Mouse (Mus musculus): ENCODE measurements around the gene Fgfr2. TPM values are rescaled to one million over a fixed set of nuclear protein-coding genes. Genes with fewer than 3 reads are reported as not detected.

The Fgfr2 gene
- polyA plus RNA-seq, 1 experiment from 2014 or later = 92.5 TPM

DNA sequence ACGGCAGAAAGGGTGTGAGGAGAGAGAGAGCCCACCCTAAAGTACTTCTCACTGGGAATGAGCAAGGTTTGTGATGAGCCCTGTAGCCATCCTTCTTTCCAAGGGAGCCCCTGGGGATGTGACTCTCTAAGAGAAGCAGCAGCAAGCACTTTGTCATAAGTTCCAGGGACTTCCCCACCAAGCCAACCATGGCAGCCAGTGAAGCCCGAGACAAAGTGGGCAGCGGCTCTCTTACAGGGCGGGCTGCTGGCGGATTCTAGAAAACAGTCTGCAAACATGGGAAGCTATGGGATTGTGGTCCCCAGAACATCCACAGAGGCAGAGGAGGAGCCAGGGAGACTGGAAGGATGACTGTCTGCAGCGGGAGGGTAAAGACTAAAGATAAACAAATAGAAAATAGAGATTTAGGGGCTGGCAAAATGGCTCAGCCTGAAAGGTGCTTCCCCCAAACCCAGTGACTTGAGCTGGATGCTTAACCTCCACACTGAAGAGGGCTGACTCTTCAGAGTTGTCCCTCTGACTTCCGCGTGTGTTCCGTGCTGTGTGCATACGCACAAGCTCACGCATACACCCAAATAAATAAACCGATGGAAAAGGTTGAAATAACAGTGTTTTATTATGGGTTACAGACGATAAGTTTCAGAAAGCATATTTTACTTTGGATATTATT, 2427.3 kb downstream of the Fgfr2 start:
- peak overlapping the region; percentile 56 for H3K27ac ChIP-seq
- H3K4me3 ChIP-seq = no peak overlapping the region
- H3K4me1 ChIP-seq (replicated peaks) = peaks cover 84% of the 10 kb centered on the region
- no peaks in the 10 kb centered on the region for H3K9me3 ChIP-seq
- H3K36me3 ChIP-seq = peaks cover 23% of the 10 kb centered on the region
- 78% methylated on average over 13 of the region's 13 CpGs for WGBS
- DNase-seq (ENCODE audit: low spot score) = no peak
- H3K27me3 ChIP-seq (ENCODE audit: insufficient read depth, poor library complexity, severe bottlenecking) = no peaks in the 10 kb centered on the region

DNA sequence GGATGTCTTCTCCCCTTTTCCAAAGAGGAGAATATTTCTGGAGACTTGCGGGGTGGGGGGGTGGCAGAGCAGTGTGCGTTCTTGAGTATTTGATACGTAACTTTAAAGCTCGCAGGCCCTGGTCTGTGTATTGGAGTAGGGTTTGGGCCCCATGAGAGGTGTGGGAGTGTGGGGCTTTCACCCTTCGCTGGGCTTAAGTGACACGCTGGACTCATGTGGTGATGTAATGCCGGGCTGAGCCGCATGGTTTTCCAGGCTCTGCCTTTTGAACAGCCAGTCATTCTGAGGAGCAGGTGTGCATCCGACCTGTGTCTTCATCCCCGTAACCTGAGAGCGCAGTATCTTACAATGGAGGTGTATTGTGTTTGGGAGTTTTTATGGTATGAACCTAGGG, 2429.4 kb downstream of the Fgfr2 start:
- Histone ChIP-seq H3K4me1 (replicated peaks) (peaks cover 86% of the 10 kb centered on the region), H3K27me3 (ENCODE audit: insufficient read depth, poor library complexity, severe bottlenecking) (no peaks in the 10 kb centered on the region), H3K9me3 (no peaks in the 10 kb centered on the region), H3K27ac (peak overlapping the region; percentile 99), H3K4me3 (peak overlapping the region; percentile 88), H3K36me3 (peaks cover 9% of the 10 kb centered on the region; the same call in 1 of the 2 replicates)
- 21% methylated on average over 11 of the region's 11 CpGs for WGBS
- DNase-seq (ENCODE audit: low spot score) = peak; percentile 56

DNA sequence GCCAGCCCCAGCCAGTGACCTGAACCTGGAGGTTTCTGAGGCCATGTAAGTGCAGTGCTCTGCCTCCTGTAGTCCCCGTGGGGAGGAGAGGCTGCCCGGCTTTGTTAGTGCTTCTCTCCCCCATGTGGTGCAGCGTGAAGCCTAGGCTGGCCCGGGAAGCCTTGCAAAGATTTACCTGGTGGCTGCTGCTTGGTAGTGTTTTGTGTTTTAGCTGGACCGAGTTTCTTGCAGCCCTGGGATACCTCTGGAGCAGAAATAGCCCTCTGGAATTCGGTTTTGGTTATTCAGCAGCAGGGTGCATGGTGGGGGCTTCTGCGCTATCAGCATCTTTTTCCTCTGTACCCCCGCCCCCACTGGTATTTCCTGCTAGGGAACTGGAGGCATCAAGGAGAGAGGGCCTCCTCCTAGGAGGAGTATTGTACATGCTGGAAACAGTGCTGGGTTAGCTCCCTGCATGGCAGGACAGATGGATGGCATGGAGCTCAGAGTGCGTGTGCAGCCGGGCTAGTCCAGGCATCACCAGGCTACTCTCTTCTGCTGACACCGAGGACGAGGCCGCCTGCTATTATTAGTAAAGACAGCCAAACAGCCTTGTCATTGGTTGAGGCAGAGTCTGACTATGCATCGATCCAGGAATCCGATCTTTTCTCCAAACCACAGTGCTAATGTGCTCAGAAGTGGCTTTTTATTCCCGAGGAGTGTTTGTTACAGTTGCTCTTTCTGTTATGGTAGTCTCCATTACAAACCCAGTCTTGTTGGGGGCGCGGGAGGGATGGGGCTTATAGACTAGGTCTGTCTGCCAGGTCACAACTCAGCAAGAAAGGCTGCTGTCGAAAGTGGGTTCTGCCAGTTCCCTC, 2430.0 kb downstream of the Fgfr2 start:
- Histone ChIP-seq H3K27ac (peak overlapping the region; percentile 99), H3K4me3 (peak overlapping the region; percentile 88), H3K9me3 (no peaks in the 10 kb centered on the region), H3K36me3 (peaks cover 9% of the 10 kb centered on the region; the same call in 1 of the 2 replicates), H3K27me3 (ENCODE audit: insufficient read depth, poor library complexity, severe bottlenecking) (no peaks in the 10 kb centered on the region), H3K4me1 (replicated peaks) (peaks cover 82% of the 10 kb centered on the region)
- WGBS = 2% methylated on average over 19 of the region's 19 CpGs
- DNase-seq (ENCODE audit: low spot score) = no peak

DNA sequence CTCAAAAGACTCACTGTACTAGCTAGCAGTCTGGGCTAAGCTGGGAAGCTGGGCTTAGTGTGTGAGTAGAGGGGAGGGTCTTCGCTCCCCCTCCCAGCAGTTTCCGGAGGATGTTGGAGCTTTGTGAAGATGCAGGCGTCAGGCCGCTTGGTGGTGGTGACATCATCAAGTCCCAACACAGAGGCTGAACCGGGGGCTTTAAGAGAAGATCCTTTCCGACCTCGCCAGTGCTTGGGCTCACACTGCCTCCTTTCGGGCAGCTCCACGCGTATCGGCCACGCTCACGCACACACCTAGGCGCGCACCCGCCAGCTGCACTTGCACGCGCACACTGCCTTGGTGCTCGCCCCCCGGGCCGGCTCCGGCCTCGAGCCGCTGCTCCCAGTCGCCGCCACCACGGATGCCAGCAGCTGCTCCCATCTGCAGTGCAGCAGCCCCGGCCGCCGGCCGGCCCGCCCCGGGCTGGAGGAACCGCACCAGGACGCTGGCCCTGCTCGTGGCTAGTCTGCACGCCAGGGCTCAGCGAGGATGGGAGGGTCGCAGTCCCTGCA, 2430.7 kb downstream of the Fgfr2 start:
- Histone ChIP-seq H3K9me3 (no peaks in the 10 kb centered on the region), H3K36me3 (peaks cover 6% of the 10 kb centered on the region; the same call in 1 of the 2 replicates), H3K4me3 (peak overlapping the region; percentile 88), H3K27ac (peak overlapping the region; percentile 99), H3K4me1 (replicated peaks) (peaks cover 84% of the 10 kb centered on the region), H3K27me3 (ENCODE audit: insufficient read depth, poor library complexity, severe bottlenecking) (no peaks in the 10 kb centered on the region)
- peak; percentile 86 for DNase-seq (ENCODE audit: low spot score)
- under 1% methylated on average over 39 of the region's 39 CpGs for WGBS

DNA sequence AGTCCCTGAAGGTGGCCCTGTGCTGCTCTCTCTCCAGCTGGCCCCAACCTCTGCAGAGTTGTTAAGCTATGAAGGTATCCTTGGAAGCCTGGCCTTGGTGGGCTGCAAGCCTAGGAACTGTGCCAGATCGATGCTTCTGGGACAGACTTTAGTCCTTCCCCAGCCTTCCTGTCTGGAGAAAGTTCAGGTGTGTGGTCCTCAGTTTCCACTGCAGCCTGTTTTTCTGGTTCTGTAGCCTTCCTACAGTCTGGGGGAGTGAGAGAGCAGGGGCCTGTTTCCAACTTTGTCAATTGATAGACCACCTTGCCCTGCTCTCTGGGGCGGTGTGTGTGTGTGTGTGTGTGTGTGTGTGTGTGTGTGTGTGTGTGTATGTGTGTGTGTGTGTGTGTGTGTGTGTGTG, 2431.2 kb downstream of the Fgfr2 start:
- 43% methylated on average over 2 of the region's 2 CpGs for WGBS
- Histone ChIP-seq H3K27ac (peak overlapping the region; percentile 99), H3K9me3 (no peaks in the 10 kb centered on the region), H3K27me3 (ENCODE audit: insufficient read depth, poor library complexity, severe bottlenecking) (no peaks in the 10 kb centered on the region), H3K4me3 (peak overlapping the region; percentile 88), H3K4me1 (replicated peaks) (peaks cover 84% of the 10 kb centered on the region), H3K36me3 (peaks cover 2% of the 10 kb centered on the region; the same call in 1 of the 2 replicates)
- no peak for DNase-seq (ENCODE audit: low spot score)

- no peak for DNase-seq (ENCODE audit: low spot score)
- Histone ChIP-seq H3K4me1 (replicated peaks) (peaks cover 74% of the 10 kb centered on the region), H3K36me3 (no peaks in the 10 kb centered on the region), H3K27me3 (ENCODE audit: insufficient read depth, poor library complexity, severe bottlenecking) (no peaks in the 10 kb centered on the region), H3K9me3 (no peaks in the 10 kb centered on the region), H3K4me3 (no peak overlapping the region), H3K27ac (0 out of 2 replicates have a peak overlapping the region, but pooled peaks have one; percentile 8)
- 79% methylated on average over 6 of the region's 6 CpGs for WGBS
These were observed 2432.3 kb downstream of the Fgfr2 start for GRCm38 (mm10) chr7:130690869-130691268.

DNA sequence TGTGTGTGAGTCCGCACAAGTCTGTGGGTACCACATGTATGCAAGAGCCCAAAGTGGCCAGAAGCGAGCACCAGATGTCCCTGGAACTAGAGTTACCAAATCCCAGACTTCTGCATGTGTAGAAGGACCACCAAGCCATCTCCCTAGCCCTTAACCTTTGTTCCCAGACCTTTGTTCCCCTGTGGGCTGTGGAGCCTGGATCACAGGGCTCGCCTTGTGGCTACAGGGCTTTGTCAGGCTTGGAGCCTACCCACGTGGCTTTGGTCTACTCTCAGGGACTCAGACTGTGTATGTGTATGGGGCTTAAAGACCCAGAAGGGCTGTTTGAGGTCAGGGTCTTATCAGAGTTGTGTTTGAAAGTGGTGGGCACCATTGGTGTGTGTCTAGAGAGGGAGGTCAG, 2434.5 kb downstream of the Fgfr2 start:
- Histone ChIP-seq H3K27ac (0 out of 2 replicates have a peak overlapping the region, but pooled peaks have one; percentile 53), H3K27me3 (ENCODE audit: insufficient read depth, poor library complexity, severe bottlenecking) (no peaks in the 10 kb centered on the region), H3K9me3 (no peaks in the 10 kb centered on the region), H3K4me3 (no peak overlapping the region), H3K4me1 (replicated peaks) (peaks cover 51% of the 10 kb centered on the region), H3K36me3 (no peaks in the 10 kb centered on the region)
- WGBS = 79% methylated on average over 4 of the region's 4 CpGs
- no peak for DNase-seq (ENCODE audit: low spot score)

GRCm38 (mm10) chr7:130681798-130682197, 2441.4 kb downstream of the Fgfr2 start:
- DNase-seq (ENCODE audit: low spot score) = no peak
- Histone ChIP-seq H3K4me3 (no peak overlapping the region), H3K4me1 (replicated peaks) (peaks cover 16% of the 10 kb centered on the region), H3K9me3 (no peaks in the 10 kb centered on the region), H3K27ac (peak overlapping the region; percentile 56; the same call in 1 of the 2 replicates), H3K36me3 (peaks cover 15% of the 10 kb centered on the region), H3K27me3 (ENCODE audit: insufficient read depth, poor library complexity, severe bottlenecking) (no peaks in the 10 kb centered on the region)
- 86% methylated on average over 4 of the region's 4 CpGs for WGBS

DNA sequence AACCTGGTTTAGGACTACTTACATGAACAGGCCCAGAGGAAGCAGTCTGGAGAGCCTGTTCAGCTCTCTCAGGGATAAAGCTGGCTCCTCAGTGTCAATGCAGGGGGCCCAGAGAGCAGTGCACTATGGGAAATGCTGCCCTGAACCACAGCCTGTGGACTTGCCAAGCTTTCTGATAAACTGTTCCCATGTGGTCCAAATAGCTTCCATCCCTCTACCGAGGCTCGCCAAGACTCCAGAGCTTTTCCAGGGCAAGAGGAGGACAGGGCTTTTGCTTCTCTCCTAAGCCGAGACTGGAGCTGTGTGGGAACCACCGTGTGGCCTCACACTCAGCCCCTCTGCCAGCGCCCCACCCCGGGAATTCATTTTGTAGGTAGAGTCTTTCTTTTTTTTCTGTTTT, 2444.7 kb downstream of the Fgfr2 start:
- peak overlapping the region; percentile 77 for H3K27ac ChIP-seq

GRCm38 (mm10) chr7:130677541-130678274, 2445.4 kb downstream of the Fgfr2 start:
- Histone ChIP-seq H3K27me3 (ENCODE audit: insufficient read depth, poor library complexity, severe bottlenecking) (no peaks in the 10 kb centered on the region), H3K4me3 (no peak overlapping the region), H3K36me3 (peaks cover 28% of the 10 kb centered on the region), H3K27ac (peak overlapping the region; percentile 77), H3K4me1 (replicated peaks) (peaks cover 32% of the 10 kb centered on the region), H3K9me3 (no peaks in the 10 kb centered on the region)
- DNase-seq (ENCODE audit: low spot score) = no peak
- 84% methylated on average over 12 of the region's 12 CpGs for WGBS

More for the DNA sequence above, 2444.7 kb downstream of the Fgfr2 start:
- Histone ChIP-seq H3K9me3 (no peaks in the 10 kb centered on the region), H3K27me3 (ENCODE audit: insufficient read depth, poor library complexity, severe bottlenecking) (no peaks in the 10 kb centered on the region), H3K4me3 (no peak overlapping the region), H3K36me3 (peaks cover 28% of the 10 kb centered on the region), H3K4me1 (replicated peaks) (peaks cover 29% of the 10 kb centered on the region)
- 94% methylated on average over 6 of the region's 6 CpGs for WGBS
- no peak for DNase-seq (ENCODE audit: low spot score)

DNA sequence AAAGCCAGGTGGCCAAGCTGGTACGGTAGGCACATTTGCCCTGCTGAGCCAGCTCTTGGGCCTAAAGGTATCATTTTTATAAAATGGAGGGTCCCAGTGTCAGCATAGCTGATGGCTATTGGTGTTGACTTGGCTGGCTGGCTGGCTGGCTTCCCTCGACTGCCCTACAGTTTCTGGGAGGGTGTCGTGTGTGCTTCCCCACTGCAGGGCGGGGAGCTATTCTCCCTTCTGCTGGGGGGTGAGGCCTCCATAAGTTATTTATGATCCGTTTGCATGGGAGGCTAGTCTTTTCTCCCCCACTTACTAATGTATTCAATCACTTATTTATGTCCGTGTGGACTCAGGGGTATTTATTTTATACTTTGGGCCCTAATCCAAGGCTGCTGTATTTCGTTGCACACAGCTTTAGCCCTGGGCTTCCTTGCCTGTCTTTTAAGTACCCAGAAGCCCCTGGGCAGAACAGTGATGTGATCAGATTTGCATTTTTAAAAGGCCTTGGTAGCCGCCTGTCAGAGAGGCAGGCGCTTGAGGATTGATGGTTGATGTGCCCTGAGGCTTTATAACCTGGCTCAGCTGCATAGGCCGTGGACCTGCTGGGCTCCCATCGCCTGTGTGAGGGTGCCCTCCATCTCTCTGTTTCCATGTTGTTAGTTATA, 2446.1 kb downstream of the Fgfr2 start:
- Histone ChIP-seq H3K27me3 (ENCODE audit: insufficient read depth, poor library complexity, severe bottlenecking) (no peaks in the 10 kb centered on the region), H3K4me3 (no peak overlapping the region), H3K9me3 (no peaks in the 10 kb centered on the region), H3K27ac (peak overlapping the region; percentile 77), H3K4me1 (replicated peaks) (peaks cover 32% of the 10 kb centered on the region), H3K36me3 (peaks cover 28% of the 10 kb centered on the region)
- WGBS = 79% methylated on average over 11 of the region's 11 CpGs
- no peak for DNase-seq (ENCODE audit: low spot score)

- Histone ChIP-seq H3K9me3 (no peaks in the 10 kb centered on the region), H3K4me1 (replicated peaks) (peaks cover 51% of the 10 kb centered on the region), H3K27me3 (ENCODE audit: insufficient read depth, poor library complexity, severe bottlenecking) (no peaks in the 10 kb centered on the region), H3K27ac (peak overlapping the region; percentile 70), H3K36me3 (peaks cover 25% of the 10 kb centered on the region), H3K4me3 (no peak overlapping the region)
- no peak for DNase-seq (ENCODE audit: low spot score)
- WGBS = 78% methylated on average over 9 of the region's 9 CpGs
These were observed 2448.6 kb downstream of the Fgfr2 start for GRCm38 (mm10) chr7:130674526-130674925.

Measured in hindbrain, embryonic 10.5 days (tissue).